Mouse (Mus musculus) Patski (cell line): ENCODE results near the gene H2-DMb1. TPM values are rescaled to one million over a fixed set of nuclear protein-coding genes. Genes with fewer than 3 reads are reported as not detected.
A peak's percentile ranks its signal among the peaks of the same experiment; 100 is the strongest.

ENCODE experiments used
- ATAC-seq: fragments of 100-300 bp; one replicate; pipeline ENCODE4 v1.8.0; 2021
- CTCF ChIA-PET: fragments of 350-600 bp; sonication (Branson Sonifier 250); formaldehyde crosslinking; loops from one replicate; lab custom pipeline; 2022; ENCODE audit warnings: inconsistent platforms; lab: Charles Lee
- POLR2A ChIA-PET: fragments of 350-600 bp; sonication (Branson Sonifier 250); formaldehyde crosslinking; loops from one replicate; lab custom pipeline; 2022; ENCODE audit warnings: antibody characterized with exemption, inconsistent platforms; lab: Charles Lee
- DNase-seq: peaks from one replicate; pipeline ENCODE4 v3.0.0-alpha.2; 2011; ENCODE audit warnings: low read depth, low spot score
- H3K27me3 ChIP-seq: fragments of 371-371 bp; one replicate; pipeline ENCODE4 v1.5.1; 2021
- CTCF ChIP-seq: fragments of 100-300 bp; IDR thresholded peaks from one replicate; pipeline ENCODE4 v1.5.1; 2021
- in situ Hi-C: fragments of 300-500 bp; cut with MboI; formaldehyde crosslinking; loops from 3 replicates; pipeline ENCODE4 v1.11.1; 2018; ENCODE audit warnings: low pct_unique_long_range_greater_than_20kb, mixed read lengths
- polyA plus RNA-seq: library from polyadenylated mRNA; unstranded; gene quantifications from one replicate; pipeline ENCODE4 v1.2.3, GENCODE M21; 2021

Gene H2-DMb1
- polyA plus RNA-seq, 1 experiment from 2014 or later = 36.6 TPM

DNA sequence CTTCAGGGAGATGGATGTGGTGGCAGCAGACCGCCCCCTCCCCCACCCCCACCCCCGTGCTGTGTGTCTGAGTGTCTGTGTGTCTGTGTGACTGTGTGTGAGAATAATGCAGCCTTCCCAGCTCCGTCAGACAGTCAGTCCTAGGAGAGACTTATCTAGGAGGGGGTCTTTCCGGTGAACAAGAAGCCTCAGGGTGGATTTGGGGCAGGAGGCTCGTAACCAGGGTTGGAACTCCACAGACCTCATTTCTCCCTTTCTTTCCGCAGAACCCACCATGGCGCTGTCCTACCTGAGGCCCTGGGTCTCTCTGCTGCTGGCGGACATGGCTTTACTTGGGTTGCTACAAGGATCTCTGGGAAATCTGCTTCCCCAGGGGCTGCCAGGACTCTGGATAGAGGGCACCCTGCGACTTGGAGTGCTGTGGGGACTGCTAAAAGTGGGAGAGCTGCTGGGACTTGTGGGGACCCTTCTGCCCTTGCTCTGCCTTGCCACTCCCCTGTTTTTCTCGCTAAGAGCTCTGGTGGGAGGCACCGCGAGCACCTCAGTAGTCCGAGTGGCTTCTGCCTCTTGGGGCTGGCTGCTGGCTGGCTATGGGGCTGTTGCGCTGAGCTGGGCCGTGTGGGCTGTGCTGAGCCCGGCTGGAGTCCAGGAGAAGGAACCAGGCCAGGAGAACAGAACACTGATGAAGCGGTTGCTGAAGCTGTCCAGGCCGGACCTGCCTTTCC lies 52.3 kb downstream of the H2-DMb1 start:
- DNase-seq = no peak
- peak; percentile 3 for ATAC-seq

DNA sequence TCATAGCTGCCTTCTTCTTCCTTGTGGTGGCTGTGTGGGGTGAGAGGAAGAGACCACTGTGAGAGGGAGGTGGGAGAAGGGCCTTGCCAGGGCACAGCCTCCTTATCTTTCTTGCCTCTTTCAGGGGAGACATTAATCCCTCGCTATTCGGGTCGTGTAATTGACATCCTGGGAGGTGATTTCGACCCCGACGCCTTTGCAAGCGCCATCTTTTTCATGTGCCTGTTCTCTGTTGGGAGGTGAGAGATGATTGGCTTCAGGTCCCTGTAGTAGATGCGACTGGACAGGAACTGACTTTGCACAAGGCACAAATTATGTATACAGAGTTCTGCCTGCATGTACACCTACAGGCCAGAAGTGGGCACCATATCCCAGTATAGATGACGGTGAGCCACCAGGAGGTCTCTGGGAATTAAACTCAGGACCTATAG lies 52.9 kb downstream of the H2-DMb1 start:
- in situ Hi-C loops = no loop called here
- POLR2A ChIA-PET = interaction anchor here (1.0 kb wide), 1 partner anchor 19 kb away, joined by 3 read pairs; no protein-coding TSS in a partner anchor
- CTCF ChIA-PET = interaction anchor here (1.0 to 1.3 kb wide), 2 partner anchors 13 to 35 kb away, joined by 4 to 5 read pairs; no protein-coding TSS in a partner anchor
- ATAC-seq (no peak), DNase-seq (no peak)
- H3K27me3 ChIP-seq = no peaks in the 10 kb centered on the region
- no peak for TF ChIP-seq CTCF

More for the DNA sequence above, 52.3 kb downstream of the H2-DMb1 start:
- ChIA-PET POLR2A (interaction anchor here (1.0 kb wide), 1 partner anchor 18 kb away, joined by 3 read pairs; no protein-coding TSS in a partner anchor), CTCF (interaction anchor here (0.7 to 1.3 kb wide), 6 partner anchors 10 to 35 kb away, joined by 3 to 5 read pairs (median 3); no protein-coding TSS in a partner anchor)
- no peaks in the 10 kb centered on the region for H3K27me3 ChIP-seq
- in situ Hi-C loops = no loop called here
- TF ChIP-seq CTCF = no peak

DNA sequence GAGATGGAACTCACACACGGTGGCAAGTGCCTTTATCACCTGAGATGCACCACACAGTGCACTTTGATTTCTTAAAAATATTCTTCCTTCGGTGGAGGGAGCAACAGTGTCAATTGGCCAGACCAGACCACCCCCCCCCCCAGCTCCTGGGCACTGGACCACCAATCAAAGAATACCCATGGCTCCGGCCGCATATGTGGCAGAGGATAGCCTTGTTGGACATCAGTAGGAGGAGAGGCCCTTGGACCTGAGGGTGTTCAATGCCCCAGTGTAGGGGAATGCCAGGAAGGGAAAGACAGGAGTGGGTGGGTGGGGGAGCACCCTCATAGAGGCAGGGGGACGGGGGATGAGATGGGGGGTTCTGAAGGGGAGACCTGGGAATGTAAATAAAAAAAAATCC lies 53.9 kb downstream of the H2-DMb1 start:
- DNase-seq (no peak), ATAC-seq (no peak)
- POLR2A ChIA-PET = no interaction called here
- CTCF ChIA-PET = no interaction called here
- in situ Hi-C loops = no loop called here
- no peak for TF ChIP-seq CTCF
- no peaks in the 10 kb centered on the region for H3K27me3 ChIP-seq

DNA sequence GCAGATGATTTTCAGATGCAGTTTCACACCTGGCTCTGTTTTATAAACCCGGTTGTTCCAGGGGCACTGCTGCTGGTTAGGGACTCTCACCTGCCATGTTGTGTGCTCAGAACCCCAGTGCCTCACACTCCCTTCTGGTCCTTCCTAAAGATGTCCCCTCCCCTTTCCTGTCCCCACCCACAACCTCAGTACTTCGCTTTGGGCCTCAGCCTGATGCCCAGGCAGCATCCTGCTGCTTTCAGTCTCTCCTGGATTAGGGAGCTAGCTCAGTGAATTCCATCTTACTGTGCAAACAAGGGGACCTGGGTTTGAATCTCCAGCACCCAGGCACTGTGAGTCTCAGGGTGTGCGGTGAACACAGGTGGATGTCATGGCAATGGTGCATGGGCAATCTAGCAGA lies 54.6 kb downstream of the H2-DMb1 start:
- ChIA-PET POLR2A (no interaction called here), CTCF (no interaction called here)
- DNase-seq = no peak
- no peak for ATAC-seq
- TF ChIP-seq CTCF = no peak
- in situ Hi-C loops = no loop called here
- H3K27me3 ChIP-seq = no peaks in the 10 kb centered on the region

DNA sequence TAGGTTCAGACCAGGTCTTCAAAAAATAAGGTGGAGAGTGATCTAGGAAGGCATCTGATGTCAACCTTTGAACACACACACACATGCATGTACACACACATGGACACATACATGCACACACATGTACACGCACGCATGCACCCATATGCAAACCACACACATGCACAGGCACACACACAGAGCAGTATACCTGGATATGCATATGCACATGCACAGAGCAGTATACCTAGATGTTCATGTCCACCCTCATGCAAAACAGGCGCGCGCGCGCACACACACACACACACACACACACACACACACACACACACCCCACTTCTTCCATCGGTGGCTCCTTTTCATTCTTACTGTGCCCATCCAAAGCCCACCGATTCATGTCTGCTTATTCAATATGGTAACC lies 55.0 kb downstream of the H2-DMb1 start:
- POLR2A ChIA-PET = no interaction called here
- CTCF ChIA-PET = no interaction called here
- no peak for TF ChIP-seq CTCF
- H3K27me3 ChIP-seq = no peaks in the 10 kb centered on the region
- in situ Hi-C loops = no loop called here
- no peak for DNase-seq
- no peak for ATAC-seq

GRCm38 (mm10) chr17:34208421-34208820 lies 55.5 kb downstream of the H2-DMb1 start:
- no peak for TF ChIP-seq CTCF
- ATAC-seq = no peak
- H3K27me3 ChIP-seq = no peaks in the 10 kb centered on the region
- in situ Hi-C loops = no loop called here
- ChIA-PET CTCF (interaction anchor here (1.5 kb wide), 1 partner anchor 25 kb away, joined by 5 read pairs; no protein-coding TSS in a partner anchor), POLR2A (no interaction called here)
- no peak for DNase-seq

- in situ Hi-C loops = no loop called here
- DNase-seq = no peak
- ChIA-PET POLR2A (no interaction called here), CTCF (interaction anchor here (1.1 to 1.5 kb wide), 2 partner anchors 9 to 23 kb away, joined by 4 to 5 read pairs; no protein-coding TSS in a partner anchor)
- no peak for ATAC-seq
- peak; percentile 72 for TF ChIP-seq CTCF
- H3K27me3 ChIP-seq = no peaks in the 10 kb centered on the region
These were observed 56.8 kb downstream of the H2-DMb1 start for GRCm38 (mm10) chr17:34209680-34210079.

Other genes with a start within 250 kb of the H2-DMb1 start
- gene Platr17, start 247.9 kb upstream of the H2-DMb1 start, polyA plus RNA-seq = not detected
- gene Daxx, start 243.7 kb upstream of the H2-DMb1 start, polyA plus RNA-seq = 37.4 TPM
- 155 TPM for gene Tapbp, start 237.2 kb upstream of the H2-DMb1 start, polyA plus RNA-seq
- 30.7 TPM for gene Zbtb22, start 237.2 kb upstream of the H2-DMb1 start, polyA plus RNA-seq
- gene Rgl2, start 223.5 kb upstream of the H2-DMb1 start, polyA plus RNA-seq = 59.6 TPM
- 115 TPM for gene Pfdn6, start 212.7 kb upstream of the H2-DMb1 start, polyA plus RNA-seq
- gene Wdr46, start 212.4 kb upstream of the H2-DMb1 start, polyA plus RNA-seq = 35.8 TPM
- gene B3galt4, start 201.6 kb upstream of the H2-DMb1 start, polyA plus RNA-seq = 2.8 TPM
- 56.9 TPM for gene Vps52, start 197.3 kb upstream of the H2-DMb1 start, polyA plus RNA-seq
- 1,854 TPM for gene Rps18, start 197.1 kb upstream of the H2-DMb1 start, polyA plus RNA-seq
- gene H2-K1, start 152.7 kb upstream of the H2-DMb1 start, polyA plus RNA-seq = 79.5 TPM
- gene Ring1, start 128.4 kb upstream of the H2-DMb1 start, polyA plus RNA-seq = 31.1 TPM
- gene H2-Ke6, start 125.0 kb upstream of the H2-DMb1 start, polyA plus RNA-seq = 49.3 TPM
- gene Slc39a7, start 121.4 kb upstream of the H2-DMb1 start, polyA plus RNA-seq = 189 TPM
- gene Rxrb, start 121.3 kb upstream of the H2-DMb1 start, polyA plus RNA-seq = 57.1 TPM
- 0.60 TPM for gene Col11a2, start 113.6 kb upstream of the H2-DMb1 start, polyA plus RNA-seq
- not detected for gene H2-Oa, start 60.7 kb upstream of the H2-DMb1 start, polyA plus RNA-seq
- gene H2-DMa, start 33.5 kb upstream of the H2-DMb1 start, polyA plus RNA-seq = 17.1 TPM
- gene Brd2, start 30.4 kb upstream of the H2-DMb1 start, polyA plus RNA-seq = 239 TPM
- gene H2-DMb2, start 9.8 kb upstream of the H2-DMb1 start, polyA plus RNA-seq = 8.2 TPM
- gene Tap1, start 34.5 kb downstream of the H2-DMb1 start, polyA plus RNA-seq = 7.0 TPM
- 1.3 TPM for gene Psmb9, start 34.7 kb downstream of the H2-DMb1 start, polyA plus RNA-seq
- 18.7 TPM for gene Psmb8, start 44.6 kb downstream of the H2-DMb1 start, polyA plus RNA-seq
- 38.2 TPM for gene Tap2, start 50.5 kb downstream of the H2-DMb1 start, polyA plus RNA-seq
- gene H2-Ob, start 85.8 kb downstream of the H2-DMb1 start, polyA plus RNA-seq = not detected
- gene H2-Ab1, start 104.6 kb downstream of the H2-DMb1 start, polyA plus RNA-seq = 0.09 TPM
- gene H2-Aa, start 134.8 kb downstream of the H2-DMb1 start, polyA plus RNA-seq = not detected
- gene H2-Eb1, start 152.8 kb downstream of the H2-DMb1 start, polyA plus RNA-seq = 0.32 TPM
- gene H2-Eb2, start 172.6 kb downstream of the H2-DMb1 start, polyA plus RNA-seq = not detected
- not detected for gene Btnl2, start 201.8 kb downstream of the H2-DMb1 start, polyA plus RNA-seq
- not detected for gene Btnl1, start 224.1 kb downstream of the H2-DMb1 start, polyA plus RNA-seq
- gene BC051142, start 245.7 kb downstream of the H2-DMb1 start, polyA plus RNA-seq = not detected